Mouse (Mus musculus): ENCODE data around the gene Med28.

The Med28 gene

DNA sequence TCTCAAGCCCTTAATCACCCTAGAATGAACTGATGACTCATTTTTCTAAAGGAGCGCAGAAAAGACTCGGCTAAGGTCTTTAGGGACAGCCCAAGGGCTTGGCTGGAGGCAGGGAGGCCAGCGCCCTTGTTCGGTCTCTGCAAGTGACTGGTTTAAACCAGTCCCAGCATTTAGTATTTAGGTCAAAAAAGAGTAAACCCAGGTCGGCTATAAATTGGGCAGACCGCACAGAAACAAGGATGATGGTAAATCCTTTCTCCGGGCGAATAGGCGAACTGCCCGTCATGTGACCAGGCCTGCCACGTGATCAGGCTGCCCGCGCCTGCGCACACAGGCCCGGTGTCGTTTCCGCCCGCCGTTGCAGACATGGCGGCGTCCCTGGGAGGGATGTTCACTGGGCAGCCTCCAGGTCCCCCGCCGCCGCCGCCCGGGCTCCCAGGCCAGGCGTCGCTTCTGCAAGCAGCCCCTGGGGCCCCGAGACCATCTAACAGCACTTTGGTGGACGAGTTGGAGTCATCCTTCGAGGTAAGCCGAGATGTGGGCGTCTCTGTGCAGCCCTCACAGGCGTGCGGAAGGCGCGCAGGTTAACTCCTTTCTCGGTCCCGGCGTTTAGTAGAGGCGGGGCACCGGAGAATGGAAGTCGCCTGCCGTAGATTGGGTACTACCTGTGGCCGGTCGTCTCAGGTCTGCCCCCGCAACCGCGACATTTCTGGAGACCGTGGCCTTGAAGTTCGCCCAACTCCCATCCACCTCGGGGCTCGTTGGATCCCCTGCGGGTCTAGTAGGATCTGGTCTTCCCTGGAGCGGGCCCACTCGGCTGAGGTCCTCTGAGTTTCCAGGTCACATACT is at the start of gene Med28:
Med28 (plus strand) TSS at position 270 of the 849 bp plus-strand sequence.
- peak; percentile 94 for DNase-seq

DNA sequence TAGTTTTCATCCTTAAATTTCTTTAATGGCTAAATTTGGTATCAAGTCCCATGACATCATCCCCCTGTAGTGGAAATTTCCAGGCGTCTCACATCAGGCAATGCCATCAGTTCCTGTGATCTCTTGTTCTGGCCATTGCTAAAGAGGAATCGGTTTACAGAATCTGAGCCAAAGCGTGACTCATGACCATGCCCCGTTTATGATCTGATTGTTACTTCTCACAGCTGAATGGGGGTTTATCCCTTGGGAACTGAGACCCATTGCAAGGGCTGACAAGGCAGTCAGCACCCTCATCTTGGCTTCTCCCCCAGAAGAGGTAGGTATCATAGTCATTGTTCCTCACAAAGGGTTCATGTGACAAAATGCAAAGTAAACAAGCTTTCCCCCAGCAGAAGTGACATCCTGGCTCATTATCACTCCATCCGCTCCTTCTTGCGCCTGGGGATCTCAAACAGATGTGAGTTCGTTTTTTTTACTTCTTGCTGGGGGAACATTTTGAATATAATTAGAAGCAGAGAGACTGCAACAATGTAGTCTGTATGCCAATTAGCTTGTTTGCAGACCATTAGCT is 47.1 kb upstream of the Med28 start:
- DNase-seq, result no peak

DNA sequence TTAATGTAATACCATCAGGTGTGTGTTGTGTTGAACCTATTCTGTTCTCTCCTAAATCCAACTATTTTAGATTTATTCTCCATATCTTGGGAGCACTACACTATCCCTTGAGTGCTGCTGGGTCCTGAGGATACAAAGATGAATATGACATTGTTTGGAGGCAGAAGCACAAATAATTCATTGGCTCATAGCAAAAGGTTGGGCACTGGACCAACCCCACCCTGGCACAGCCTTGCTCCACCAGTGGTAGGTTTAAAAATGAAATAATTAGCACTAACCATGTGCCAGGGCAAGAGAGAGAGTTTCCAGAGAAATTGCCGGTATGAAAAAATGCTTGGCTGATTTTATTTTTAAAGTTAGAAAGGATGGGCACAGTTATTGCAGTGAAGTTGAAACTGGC is 46.5 kb upstream of the Med28 start:
- no peak for DNase-seq

DNA sequence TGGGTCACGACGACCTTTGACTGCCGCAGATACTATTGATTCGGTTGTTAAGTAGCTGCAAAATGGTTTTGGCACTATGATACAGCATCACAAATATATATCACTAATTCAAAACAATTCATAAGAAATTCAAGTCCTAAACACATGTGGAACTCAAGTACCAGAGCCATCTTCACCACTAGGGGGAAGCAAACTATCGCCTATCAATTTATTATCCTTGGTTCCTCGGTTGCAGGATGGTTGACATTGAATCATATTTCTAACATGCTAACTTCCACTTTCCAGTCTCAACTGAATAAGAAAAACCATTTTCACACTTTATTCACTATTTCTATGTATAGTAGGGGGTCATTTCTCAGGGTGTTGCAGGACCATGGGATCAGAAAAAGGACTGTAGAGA is 45.8 kb upstream of the Med28 start:
- peak; percentile 46 for DNase-seq

DNA sequence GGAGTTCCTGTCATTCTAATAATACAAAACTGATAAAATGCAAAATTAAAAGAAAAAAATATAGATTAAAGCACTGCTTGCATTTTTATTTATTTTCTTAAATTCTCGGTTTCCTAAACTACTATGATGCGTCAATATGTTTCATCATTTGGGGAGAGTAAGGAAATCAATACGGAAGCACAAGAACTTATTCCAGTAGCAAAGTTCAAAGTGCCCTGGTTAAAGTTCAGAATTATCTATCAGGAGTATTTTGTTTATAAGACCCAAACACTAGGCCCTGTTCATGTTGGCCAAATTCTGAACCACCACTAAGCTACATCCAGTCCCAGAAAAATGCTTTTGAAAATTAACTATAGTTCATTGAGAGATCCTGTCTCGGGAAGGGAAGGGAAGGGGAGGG is 45.3 kb upstream of the Med28 start:
- no peak for DNase-seq

DNA sequence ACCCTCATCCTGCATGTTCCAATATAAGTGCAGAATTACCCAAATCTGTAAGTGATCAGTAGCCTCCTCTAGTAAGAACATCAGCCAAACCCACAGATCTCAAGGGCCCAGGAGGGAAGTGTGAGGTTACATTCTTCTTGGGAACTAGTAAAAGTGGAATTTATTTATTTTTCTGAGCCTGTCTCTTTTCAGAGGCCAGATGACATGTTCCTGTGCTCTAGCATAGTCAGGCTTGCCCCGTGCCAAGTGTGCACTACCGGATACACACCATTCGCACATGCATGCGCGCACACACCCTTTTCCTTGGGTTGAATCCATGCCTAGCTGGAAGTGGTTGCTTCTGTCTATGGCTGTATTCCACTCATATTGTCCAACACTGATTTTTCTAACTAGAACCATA is 44.3 kb upstream of the Med28 start:
- no peak for DNase-seq

DNA sequence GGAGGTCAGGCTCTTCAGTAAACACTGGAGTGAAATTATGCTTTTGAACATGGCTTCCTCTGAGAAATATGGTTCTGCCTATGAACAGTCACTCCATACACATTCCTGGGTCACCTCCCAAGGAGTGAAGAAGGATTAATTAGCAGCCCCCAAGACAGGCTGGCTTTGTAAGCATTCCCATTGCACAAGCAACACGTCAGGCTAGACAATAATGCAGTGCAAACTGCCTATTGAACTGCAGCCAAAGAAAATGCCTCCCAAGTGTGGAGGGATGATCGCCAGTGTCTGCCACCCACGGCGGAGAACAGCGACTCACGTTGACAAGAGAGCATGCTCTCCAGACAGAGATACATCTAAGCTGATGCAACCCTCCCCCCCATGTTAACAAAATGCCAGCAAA is 43.7 kb upstream of the Med28 start:
- DNase-seq, result no peak

DNA sequence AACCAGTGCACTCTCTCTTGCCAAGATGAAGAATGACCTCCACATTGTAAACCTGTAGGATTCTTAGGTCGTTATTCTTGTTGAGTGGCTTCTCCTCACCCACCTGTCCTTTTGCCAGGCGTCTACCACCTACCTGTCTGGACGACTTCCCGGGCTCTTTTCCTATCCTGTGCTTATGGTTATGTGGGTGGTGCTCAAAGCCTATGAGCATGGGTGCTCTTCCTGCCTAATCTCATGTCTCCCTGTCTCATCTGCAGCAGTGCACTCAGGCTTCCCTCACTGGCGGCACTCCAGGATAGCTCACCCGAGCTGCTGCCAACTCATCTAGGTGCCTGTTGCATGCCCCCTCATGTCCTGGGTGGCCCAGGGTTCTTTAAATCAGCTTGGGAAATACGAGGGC is 42.4 kb upstream of the Med28 start:
- DNase-seq, result no peak

DNA sequence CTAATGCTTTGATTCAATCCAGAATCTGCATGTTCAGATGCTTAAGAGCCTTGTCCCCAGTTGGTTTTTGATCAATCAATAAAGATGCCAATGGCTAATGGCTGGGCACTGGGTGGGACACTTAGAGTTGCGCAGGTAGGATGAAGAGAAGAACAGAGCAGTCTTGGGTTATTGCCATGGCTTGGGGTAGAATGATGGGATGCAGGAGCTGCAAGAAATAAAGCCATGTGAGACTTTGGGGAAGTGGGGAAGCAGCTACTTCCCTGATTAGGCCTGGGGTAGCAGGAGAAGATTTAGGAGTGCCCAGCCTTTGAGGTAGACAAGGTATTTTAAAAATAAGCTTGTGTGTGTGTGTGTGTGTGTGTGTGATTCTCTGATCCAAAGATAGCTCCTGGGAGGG is 40.0 kb upstream of the Med28 start:
- DNase-seq, result no peak

DNA sequence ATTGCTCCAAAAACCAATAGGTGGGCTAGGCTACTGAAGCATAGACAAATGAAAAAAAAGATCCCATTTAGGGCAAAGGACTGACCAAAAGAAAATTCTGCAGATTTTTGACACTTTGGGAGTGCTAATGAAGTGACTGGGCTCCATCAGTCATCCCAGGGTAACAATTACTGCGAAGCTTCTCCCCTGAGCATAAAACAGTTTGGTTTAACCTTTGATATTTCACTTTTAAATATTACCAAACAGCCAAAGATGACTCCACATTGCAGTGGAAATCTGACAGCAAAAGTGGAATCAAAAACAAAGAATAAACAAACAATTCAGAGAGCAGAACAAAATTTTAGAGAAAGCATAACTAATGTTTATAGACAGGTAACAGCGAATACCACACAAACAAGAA is 38.9 kb upstream of the Med28 start:
- DNase-seq, result no peak

DNA sequence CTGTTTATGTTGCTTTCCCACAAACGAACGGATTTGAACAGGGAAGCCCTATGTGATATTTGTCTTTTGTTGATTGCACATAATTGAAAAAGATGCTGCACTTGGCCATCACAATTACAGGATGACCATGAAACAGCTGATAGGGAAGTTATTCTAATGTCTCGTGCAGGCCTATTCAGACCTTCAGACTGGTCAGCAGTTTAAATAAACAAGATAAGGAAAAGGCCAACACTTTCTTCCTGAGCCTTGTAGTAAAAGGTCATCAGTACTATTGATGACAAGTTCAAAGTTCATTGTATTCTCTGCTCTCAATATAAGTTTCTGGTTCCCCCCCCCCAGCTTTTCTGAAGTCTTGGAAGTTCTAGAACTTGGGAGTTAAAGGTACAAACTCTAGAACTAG is 37.4 kb upstream of the Med28 start:
- no peak for DNase-seq

DNA sequence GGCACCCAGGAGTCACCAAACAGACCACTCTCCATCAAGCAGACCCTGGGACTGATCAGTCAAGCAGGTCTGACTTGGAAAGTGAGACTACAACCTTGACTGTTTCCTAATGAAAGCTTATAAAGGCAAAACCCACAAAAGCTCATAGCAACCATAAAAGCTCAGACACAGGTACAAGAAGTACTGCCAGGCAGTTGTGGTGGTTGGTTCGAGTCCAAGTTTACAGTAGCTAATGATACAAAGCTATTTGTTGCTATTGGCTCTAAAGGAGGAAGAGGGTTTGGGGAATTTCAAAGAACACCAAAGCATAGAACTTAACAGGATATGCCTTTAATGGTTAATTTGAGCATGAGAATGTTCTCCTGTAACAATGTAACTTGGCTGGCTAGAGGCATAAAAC is 36.4 kb upstream of the Med28 start:
- DNase-seq, result no peak

DNA sequence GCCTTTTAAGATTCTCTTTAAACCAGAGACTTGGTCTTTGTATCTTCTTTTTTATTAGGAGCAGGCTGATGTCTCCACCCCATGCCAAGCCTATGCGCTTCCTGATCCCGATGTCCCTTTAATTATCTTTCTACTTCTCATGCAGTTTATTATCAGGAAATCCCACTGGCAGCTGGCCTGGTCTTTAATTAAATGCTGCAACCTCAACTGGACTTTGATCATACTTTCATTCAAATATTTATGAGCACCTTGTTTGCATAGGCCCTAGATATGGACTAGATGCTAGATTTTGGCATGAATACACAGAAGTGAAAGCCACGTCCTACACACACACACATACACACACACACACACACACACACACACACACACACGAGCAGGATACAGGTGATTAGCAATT is 28.3 kb upstream of the Med28 start:
- no peak for DNase-seq

DNA sequence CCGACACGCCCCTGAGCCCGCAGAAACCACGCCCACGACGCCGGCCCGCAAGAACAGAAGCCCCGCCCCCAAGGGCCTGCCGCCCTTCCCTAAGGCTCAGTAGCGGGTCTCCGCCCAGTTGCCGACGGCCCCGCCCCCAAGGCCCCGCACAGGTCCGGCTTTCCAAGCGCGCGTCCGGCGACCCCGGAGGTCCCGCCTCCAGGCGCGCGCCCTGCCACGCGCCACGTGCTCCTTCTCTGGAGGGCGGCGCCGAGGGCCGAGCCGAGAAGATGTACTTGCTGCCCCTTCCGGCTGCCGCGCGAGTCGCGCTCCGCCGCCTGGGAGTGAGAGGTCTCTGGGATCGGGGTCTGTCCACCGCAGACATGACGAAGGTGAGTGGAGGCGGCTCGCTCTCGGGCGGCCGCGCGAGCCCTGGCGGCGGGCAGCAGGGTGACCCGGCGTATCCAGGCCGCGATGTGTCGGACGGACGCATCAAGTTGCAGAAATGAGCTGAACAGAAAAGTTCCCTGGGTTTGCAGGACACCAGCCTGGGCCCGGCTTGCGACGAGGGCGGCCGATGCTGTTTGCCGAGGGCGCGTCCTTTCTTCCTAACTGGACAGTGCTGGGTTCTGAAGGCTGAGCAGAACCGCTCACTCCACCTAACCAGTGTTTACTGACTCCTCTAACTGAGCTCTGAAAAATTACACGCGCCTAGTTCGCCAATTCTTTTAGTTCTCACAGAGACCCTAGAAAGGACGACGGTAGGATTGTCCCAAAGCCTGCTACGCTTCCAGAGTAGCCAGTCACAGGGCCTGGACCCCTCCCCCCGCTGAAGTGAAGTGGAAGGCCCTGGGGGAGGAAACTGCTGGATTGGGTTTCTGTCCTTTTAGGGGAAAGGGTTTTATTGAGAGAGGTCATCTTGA is 26.6 kb upstream of the Med28 start, which contains the start of gene Lap3:
Lap3 (plus strand) TSS at position 184 of the 902 bp plus-strand sequence.
- peak; percentile 97 for DNase-seq

DNA sequence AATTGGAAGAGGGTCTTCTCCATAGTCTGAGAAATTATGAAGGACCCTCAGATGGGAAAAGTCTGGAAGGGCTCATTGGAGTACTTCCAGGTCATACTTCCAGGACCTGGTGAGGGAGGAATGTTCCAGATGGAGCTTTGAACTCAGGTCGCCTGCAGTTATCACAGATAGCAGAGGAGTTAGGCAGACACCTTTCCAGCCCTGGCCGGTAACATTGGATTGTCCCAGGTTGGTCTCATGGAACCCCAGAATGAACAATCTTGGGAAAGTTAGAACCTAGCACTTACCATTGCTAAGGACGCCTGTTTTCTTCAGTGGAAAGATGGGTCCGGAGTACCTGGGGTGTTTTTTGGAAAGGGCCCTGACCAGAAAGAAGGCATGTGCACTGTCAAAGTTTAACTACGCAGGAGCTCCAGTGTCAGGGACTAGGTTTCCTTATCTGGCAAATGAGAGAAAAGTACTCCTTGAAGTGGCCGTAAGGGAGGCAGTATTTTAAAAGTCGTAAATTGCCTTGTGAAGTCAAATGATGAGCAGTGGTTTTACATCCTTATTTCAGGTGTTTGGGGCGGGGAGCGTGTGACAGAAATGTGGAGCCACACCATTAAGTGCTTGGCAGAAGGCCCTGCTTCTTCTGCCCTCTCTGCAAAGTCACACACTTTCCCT is 25.8 kb upstream of the Med28 start:
- no peak for DNase-seq

DNA sequence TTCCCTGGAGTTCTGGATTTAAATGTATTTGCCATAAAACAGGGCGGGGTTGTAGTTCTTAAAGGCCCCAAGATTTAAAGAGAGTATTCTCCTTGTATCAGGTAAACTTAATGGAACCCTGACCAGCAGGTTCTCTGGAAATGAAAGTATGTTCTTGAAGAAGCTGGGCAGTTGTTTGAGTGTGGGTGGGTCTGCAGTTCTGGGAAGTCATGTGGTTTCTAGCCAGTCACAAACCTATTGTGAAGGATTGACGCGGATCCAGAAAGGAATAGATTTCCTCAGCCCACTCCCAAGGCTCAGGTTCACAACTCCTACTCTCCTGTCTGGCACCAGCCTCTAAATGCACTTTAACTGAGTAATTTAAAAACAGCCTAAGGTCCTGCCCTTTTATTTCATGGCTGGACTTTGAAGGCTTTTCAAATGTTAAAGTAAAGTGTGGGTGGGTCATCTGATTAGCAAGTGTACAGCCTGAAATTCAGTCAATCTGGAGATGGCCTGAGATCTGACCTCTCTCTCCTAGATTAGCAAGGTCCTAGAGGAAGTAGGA is 24.5 kb upstream of the Med28 start:
- no peak for DNase-seq

DNA sequence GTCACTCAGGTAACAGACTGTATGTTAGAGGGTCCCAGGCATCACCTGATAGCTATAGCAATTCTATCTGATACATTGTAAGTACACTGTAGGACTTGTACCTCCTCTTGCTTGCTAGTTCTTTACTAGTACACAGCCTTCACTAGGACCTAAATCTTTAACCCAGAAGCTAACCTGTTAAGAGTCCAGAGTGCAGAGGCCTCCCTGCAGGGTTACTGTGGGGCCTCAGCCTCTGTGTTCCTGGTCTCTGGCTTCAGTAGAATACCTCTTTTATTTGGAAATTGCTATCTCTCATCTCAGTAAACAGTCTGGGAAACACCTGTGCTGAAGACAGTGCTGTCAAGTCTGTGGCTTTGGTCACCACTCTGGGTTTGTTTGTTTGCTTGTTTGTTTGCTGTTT is 24.0 kb upstream of the Med28 start:
- DNase-seq, result no peak

DNA sequence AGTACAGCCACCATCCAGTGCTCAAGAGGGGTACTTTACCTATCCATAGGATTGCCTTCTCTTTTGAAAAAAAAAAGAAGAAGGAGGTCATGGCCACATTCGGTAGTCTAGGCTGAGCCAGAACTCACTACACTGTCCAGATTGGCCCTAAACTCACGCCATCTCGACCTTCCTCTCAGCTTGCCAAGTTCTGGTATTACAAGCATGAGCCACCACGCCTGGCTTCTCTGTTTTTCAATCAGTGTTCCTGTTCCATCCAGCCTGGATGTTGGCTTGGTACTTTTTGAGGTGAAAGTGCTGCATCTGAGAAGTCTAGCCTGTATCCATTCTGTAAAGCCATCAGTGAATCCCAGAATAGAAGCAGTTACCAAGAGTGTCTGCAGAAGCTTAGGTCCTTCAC is 23.6 kb upstream of the Med28 start:
- DNase-seq, result no peak

DNA sequence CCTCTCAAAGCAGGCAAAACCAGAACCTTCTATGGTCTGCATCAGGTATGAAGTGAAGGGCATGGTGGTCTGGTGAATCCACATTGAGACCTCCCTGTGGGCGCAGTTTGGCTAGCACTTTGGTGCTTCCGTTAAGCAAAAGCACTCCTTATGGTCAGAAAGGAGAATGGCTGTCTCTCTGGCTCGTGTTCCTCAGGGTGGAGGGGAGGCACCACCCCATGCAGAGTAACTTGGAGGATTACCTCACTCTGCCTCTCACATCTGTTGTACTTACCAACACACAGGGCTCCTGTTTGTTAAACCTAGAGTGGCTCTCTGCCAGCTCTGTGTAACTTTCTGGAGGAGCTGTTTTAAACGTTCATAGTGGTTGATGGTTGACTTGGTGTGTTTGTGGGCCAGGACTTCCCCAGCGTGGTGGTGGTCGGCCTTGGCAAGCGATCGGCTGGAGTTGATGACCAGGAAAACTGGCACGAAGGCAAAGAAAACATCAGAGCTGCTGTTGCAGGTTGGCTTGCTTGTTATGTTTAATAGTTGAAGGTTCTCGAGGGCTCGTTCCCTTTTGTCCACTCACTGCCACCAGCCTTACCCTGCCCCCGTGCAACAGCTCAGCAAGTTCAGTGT is 23.0 kb upstream of the Med28 start:
- no peak for DNase-seq

DNA sequence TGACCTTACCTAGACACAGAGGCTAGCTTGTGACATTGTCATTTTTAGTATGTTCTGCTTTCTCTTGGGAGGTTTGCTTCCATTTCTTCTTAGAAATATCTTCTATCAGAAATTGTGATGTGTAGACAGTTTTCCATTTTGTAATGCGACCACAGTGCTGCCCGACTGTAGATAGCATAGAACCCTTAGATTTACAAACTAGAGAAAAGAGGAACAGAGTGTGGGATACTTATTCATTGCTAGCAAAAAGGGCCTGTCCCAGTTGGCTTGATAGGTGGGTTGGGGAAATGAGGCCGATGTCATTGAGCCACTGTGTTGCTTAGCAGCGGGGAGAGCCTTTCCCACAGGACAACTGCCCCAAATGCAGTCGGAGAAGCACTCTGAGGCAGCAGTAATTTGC is 22.5 kb upstream of the Med28 start:
- no peak for DNase-seq

DNA sequence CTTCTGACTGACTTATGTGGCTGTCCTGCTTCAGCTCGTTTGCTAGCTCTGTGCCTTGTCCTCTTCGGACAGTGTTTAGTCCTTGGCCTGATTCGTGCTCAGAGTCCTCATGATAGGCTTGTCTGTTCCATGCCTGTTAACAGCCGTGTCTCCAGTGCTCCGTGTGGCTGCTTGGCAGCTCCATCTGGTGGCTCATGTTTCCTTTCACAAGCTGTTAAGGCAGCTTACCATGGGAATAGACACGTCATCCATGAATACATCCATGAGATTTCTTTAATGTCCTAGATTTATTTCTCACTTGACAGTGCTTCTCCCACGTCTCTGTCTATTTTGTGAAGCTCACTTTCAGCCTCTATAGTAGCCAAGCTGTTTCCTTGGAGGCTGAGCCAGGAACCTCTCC is 10.0 kb upstream of the Med28 start:
- DNase-seq, result no peak

DNA sequence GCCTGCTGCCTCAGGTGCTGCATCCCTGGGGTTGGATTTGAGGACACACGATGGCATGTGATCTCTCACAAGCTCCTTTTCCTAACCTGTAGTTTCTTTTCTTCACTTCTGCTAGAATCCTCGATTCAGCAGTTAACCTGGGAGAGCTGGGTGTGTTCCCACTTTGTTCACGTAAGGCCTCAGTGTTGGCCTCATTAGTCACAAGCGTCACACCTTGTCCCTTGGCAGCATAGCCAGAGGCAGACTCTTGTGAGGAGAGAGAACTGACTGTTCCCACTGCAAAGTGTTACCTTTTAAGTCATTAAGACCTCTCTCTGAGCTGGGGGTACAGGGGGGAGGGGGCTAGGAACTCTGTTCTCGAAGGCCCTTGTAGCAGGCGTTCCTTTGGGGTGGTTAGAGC is 7.1 kb upstream of the Med28 start:
- DNase-seq, result no peak
